Mouse (Mus musculus): ENCODE results near the gene Sun3. TPM values are rescaled to one million over a fixed set of nuclear protein-coding genes. Genes with fewer than 3 reads are reported as not detected.

The Sun3 gene
- total RNA-seq, 2 experiments from 2014 or later, result 0.54 TPM; not detected in 1

DNA sequence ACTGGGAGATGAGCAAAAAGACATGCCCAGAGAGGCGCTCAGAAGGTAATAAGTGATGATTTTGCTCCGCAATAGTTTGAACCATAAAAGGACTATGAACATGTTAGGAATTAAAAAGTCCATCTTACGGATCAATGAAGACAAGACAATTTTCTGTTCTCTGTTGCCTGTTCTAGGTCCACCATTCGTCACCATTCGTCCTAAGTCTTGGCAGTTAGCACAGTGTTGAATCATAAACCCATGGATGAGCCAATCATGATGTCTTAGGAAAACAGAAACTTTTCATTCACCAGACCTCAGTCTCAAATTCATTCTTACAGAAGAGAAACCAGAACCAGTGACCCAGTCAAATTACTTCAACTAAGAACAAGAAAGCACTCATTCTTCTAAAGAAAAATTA, 40.0 kb downstream of the Sun3 start:
- intact Hi-C loops (cut with DNase I), result no loop called here
- DNase-seq (ENCODE audit: low spot score in 2 of 2), result no peak

DNA sequence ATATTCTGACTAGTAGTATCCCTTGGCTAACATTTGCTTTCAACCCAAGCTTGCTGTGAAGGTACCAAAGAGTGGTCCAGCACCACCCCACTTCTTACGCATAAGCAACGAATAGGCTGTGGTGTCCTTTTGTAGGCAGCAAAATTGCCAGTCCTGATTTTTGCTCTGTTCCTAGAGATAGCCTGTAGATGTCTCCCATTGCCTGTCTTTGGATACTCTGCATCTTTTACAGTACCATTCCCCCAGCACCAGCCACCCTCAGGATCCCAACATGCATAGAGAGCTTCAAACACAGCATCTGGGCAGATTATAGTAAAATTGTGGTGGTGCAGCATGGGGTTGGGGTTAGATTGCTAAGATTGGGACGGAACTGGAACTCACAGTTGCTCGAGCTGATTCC, 60.7 kb downstream of the Sun3 start:
- intact Hi-C loops (cut with DNase I), result no loop called here
- DNase-seq (ENCODE audit: low spot score in 2 of 2), result no peak

- intact Hi-C loops (cut with DNase I), result no loop called here
- no peak for DNase-seq (ENCODE audit: low spot score in 2 of 2)
These were observed 62.7 kb downstream of the Sun3 start for GRCm38 (mm10) chr11:8986058-8986457.

GRCm38 (mm10) chr11:8983237-8983861, 65.4 kb downstream of the Sun3 start:
- intact Hi-C loops (cut with DNase I), result loop anchor here (2.0 kb wide), 1 partner anchor 153 kb away; no protein-coding TSS in a partner anchor
- DNase-seq (ENCODE audit: low spot score in 2 of 2), result peak; percentile 19 to 33

- no peak for DNase-seq (ENCODE audit: low spot score in 2 of 2)
- intact Hi-C loops (cut with DNase I), result no loop called here
These were observed 70.6 kb downstream of the Sun3 start for GRCm38 (mm10) chr11:8978154-8978553.

GRCm38 (mm10) chr11:8973166-8973565, 75.6 kb downstream of the Sun3 start, which contains the start of gene Pkd1l1:
Gene Pkd1l1 (minus strand): TSS chr11:8973266.
- intact Hi-C loops (cut with DNase I), result no loop called here
- no peak for DNase-seq (ENCODE audit: low spot score in 2 of 2)

GRCm38 (mm10) chr11:8972093-8972492, 76.7 kb downstream of the Sun3 start:
- DNase-seq (ENCODE audit: low spot score in 2 of 2), result no peak
- intact Hi-C loops (cut with DNase I), result no loop called here

- intact Hi-C loops (cut with DNase I), result no loop called here
- no peak for DNase-seq (ENCODE audit: low spot score in 2 of 2)
These were observed 78.3 kb downstream of the Sun3 start for GRCm38 (mm10) chr11:8970509-8970908.

DNA sequence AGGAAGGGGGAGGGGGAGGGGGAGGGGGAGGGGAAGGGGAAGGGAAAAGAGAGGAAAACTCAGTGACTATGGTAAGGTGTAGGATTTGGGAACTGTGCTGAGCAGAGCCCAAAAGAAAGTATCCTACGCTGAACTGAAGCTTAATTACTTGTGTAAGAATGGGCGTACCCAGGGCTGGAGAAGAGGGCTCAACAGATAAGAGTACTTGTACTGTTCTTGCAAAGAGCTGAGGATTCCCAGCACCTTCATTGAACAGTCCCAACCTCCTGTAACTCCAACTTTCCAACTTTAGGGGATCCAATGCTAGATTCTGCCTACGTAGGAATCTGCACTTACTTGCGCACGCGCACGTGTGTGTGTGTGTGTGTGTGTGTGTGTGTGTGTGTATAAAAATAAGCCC, 80.7 kb downstream of the Sun3 start:
- intact Hi-C loops (cut with DNase I), result no loop called here
- DNase-seq (ENCODE audit: low spot score in 2 of 2), result no peak

Other genes starting within 250 kb of the Sun3 start
- gene Pkd1l1, start 75.7 kb downstream of the Sun3 start, total RNA-seq (2021), result under 1 TPM in 1 of 2 experiments, not detected in 1; 0.23 TPM
- gene Hus1, start 37.8 kb downstream of the Sun3 start, total RNA-seq (2021), result 10 to 100 TPM in 1 of 2 experiments, 1 to 10 TPM in 1; 8.6 to 11.6 TPM
- under 1 TPM; 0.54 to 0.63 TPM for gene Gm11992, start 397 bp downstream of the Sun3 start, total RNA-seq (2021)
- 1 to 10 TPM; 1.9 TPM for gene Upp1, start 69.1 kb upstream of the Sun3 start, total RNA-seq (2021)
- under 1 TPM; 0.07 to 0.27 TPM for gene Abca13, start 143.0 kb upstream of the Sun3 start, total RNA-seq (2021)

Data from left cerebral cortex, postnatal 36 days (tissue).